Mouse (Mus musculus) liver, postnatal 0 days (tissue): ENCODE measurements around the gene Cir1.

Experiments used
- CTCF ChIP-seq: sonication (generic); IDR thresholded peaks from 2 replicates; pipeline ENCODE4 v1.5.1; 2016; ENCODE audit warnings: antibody characterized with exemption, low read depth
- EP300 ChIP-seq: IDR thresholded peaks from 2 replicates; pipeline ENCODE4 v1.6.1; 2016; ENCODE audit warnings: antibody characterized with exemption, low read depth, mild to moderate bottlenecking

DNA sequence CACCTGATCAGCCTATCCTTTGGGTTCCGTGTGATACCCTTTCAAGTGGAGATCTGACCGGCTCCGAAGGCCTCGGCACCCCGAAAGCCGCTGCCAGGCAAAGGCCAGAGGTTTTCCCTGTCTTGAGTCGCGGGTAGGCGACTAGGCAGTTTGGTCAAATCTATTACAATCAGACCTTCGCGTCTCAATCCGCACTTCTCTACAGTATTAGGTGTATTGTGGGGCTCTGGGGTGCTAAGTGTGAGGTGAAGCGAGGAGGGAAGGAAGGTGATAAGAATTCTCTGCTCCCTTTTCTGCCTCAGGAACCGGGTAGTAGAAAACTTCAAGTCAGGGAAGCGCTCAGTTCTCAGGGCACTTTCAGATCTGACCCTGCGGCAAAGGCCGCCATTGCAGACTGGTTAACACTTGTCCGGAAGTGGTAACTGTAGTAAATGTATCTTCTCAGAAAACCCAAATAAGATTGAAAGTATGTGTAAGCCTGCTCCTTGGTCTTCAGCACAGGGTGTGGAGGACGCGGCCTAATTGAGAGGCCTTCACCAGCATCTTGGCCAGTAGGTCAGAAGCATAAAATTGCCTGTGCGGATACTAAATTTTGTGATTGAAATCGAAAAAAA lies 31.3 kb downstream of the Cir1 start:
- TF ChIP-seq CTCF, result no peak
- no peak for TF ChIP-seq EP300
